13 mouse cellular contexts compared by ENCODE assay signal in genomic region chr17:8447676-8448192, GRCm38 (mm10). TPM values are rescaled to one million over a fixed set of nuclear protein-coding genes. Genes with fewer than 3 reads are reported as not detected.
A peak's percentile ranks its signal among the peaks of the same experiment; 100 is the strongest.
DNase-seq lines count a peak whose midpoint lies in the region.
"Had no signal": no experiment of that assay in that cellular context is flagged by ENCODE, and none has a peak within 500 bp of the region (broad histone marks: within the 10 kb centered on the region; RNA-seq: fewer than 3 reads in every experiment).

No protein-coding gene starts in this region.

- peak; percentile 31 for DNase-seq in gastrocnemius, postnatal 14 days
- DNase-seq in gastrocnemius, adult 8-10 months (ENCODE audit: low spot score in 2 of 2): no peak
- peak; percentile 78 for DNase-seq in Muller cell, postnatal 12 days (ENCODE audit: inconsistent ontology term)
- peak; percentile 65 for DNase-seq in embryo, embryonic 10 days (ENCODE audit: low spot score)
- peak; percentile 39 for DNase-seq in kidney, postnatal 10 days
- DNase-seq in thymus, postnatal 10 days (ENCODE audit: low spot score in 2 of 2): no peak
- no peak for DNase-seq in right cerebral cortex, postnatal 4 days
- DNase-seq: cerebellum, adult 9-10 months; liver, embryonic 13.5 days; thymus, adult 2 months had no signal

- intact Hi-C loops in gastrocnemius, postnatal 14 days (cut with DNase I; ENCODE audit: low total_unique reads): no loop called here

RNA-seq across cellular contexts. Expression of gene T, which starts 13.5 kb away (rescaled TPM):
- total RNA-seq in gastrocnemius, postnatal 14 days (2021): not detected
- total RNA-seq in gastrocnemius, adult 8-10 months (2022): not detected
- total RNA-seq: heart, adult 8-10 months; layer of hippocampus, postnatal 25 days; megakaryocyte, adult 5-6 weeks had no signal

Comparison
In these comparisons a context has a peak if more than half of its experiments do, and no peak if none do; other contexts are left out.
1. DNase-seq: peak in gastrocnemius, postnatal 14 days (single experiment), Muller cell, postnatal 12 days (single experiment), embryo, embryonic 10 days (single experiment) and kidney, postnatal 10 days (single experiment); none in gastrocnemius, adult 8-10 months (0 of 2), thymus, postnatal 10 days (0 of 2) and right cerebral cortex, postnatal 4 days (single experiment).